Mouse (Mus musculus): ENCODE data around the gene Limk2.

Limk2 gene

DNA sequence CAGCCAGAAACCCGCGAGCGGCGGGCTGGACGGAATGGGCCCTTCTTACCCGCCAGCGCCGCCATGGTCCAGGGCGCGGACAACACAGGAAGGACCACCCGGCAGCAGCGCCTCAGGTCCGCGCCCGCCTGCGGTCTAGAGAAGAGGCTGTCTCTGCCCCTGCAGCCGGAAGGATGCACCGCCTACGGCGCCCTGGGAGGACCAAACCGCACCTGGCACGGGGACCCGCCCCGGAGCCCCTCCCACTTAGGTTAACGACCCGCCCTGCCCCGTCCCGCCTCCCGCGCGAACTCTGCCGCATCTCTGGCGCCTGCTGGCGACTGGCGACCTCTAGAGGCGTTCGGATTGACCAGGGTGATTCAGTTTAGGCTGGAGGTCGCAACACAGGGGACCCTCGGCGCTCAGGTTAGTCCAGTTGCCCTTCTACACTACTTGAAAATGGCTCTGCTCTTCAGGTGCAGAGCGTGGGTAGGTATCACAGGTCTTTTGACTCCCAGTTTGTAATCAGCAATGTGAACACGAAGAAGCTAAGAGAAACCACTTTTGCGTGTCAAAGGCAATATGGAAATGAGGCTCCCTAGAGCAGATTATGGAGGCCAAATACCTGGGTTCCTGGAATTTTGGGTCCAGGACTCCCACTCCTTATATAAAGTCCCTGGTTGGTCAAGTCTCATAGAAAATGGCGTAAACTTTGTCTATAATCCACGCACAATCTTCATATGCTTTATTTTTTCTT, at the start of gene Limk2:
Limk2 (minus strand) TSS at position 193 of the 736 bp plus-strand sequence.
- DNase-seq: peak; percentile 96 to 97

DNA sequence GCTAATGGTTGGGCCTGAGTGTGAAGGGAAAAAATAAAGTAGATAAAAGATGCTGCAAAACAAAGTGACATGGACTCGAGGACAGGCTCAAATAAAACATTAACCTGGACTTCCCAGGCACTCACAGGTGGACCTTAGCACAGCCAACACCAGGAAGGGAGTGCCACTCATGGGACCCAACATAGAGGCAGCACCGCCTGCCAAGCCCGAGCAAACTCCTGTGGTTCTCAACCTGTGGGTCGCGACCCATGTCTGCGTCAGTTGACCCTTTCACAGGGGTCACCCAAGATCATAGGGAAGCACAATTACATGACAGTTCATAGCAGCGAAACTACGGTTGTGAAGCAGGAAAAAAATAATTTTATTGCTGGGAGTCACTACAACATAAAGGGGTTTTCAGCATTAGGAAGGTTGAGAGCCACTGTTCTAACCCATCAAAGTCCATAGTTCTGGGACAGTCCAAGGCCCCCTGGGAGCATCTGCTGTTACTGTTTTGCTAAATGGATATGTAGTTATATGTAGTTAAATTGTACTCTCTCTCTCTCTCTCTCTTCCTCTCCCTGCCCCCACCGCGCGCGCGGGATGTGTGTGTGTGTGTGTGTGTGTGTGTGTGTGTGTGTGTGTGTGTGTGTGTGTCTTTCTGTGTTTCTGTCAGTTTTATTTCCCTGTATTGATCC, 49.6 kb upstream of the Limk2 start:
- DNase-seq: peak; percentile 10 to 35

DNA sequence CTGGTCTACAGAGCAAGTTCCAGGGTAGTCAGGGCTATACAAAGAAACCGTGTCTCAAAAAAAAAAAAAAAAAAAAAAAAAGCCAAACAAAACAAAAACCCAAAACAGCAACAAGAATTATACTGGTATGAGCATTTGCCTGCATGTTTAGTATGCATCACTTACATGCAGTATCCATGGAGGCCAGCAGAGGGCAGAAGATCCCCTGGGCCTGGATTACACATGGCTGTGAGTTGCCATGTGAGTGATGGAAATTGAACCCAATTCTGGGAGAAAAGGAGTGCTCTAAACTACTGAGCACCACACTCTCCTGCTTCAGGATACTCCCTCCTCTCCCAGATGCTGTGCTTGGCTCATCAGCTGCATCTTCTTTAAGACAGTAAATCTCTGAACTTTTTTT, 47.4 kb upstream of the Limk2 start:
- peak; percentile 85 for DNase-seq

DNA sequence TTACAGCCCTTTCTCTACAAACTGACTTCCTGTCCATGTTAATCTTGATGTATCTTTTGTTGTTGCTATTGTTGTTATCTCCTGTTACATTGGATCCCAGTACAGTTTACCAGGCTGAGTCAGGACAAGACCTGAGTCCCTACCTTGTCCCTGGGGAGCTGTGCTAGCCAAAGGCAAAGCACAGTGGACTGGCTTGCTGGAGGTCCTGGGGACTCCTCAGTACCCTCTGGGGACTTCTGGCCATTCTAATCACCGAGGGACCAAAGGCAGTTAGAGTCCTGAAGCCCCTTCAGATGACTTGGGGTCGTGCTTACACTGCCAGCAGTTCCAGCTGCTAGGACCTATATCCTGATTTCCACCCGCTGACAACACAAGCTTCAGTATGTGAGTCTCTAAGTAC, 45.5 kb upstream of the Limk2 start:
- no peak for DNase-seq

DNA sequence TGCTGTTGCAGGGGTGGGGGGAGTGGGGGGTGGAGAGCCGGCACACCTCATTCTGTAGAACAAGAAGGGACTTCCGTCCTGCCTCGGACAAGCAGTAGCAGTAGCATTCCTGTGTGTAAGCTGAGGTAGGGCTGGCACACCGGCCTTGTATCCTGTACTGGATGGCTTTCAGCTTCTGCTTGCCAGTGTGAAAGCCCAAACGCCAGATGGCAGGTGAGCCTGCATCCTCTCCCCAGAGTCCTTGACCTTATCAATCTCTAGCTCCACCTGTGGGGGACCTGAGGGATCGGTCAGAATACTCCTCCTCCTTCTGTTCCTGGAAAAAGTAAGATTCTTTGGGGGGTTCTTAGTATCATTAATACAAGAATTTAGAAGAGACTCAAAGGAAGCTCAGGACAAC, 44.5 kb upstream of the Limk2 start:
- DNase-seq: peak; percentile 15 to 46

DNA sequence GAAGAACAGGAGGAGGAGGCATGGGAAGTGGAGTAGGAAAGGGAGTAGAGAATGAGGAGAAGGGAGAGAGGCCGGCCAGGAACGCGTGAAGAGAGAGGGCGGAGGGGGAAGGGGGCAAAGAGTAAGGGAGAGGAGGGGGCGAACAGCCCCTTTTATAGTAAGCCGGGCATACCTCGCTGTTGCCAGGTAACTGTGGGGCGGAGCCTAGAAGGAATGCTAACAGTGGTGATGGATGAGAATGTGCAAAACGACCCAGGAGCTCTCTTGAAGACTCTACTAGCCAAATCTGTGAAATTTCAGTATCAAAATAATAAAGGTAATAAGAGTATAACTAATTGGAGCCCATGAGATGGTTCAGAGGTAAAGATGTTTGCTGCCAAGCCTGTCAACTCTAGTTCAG, 43.8 kb upstream of the Limk2 start:
- DNase-seq: peak; percentile 60 to 70

DNA sequence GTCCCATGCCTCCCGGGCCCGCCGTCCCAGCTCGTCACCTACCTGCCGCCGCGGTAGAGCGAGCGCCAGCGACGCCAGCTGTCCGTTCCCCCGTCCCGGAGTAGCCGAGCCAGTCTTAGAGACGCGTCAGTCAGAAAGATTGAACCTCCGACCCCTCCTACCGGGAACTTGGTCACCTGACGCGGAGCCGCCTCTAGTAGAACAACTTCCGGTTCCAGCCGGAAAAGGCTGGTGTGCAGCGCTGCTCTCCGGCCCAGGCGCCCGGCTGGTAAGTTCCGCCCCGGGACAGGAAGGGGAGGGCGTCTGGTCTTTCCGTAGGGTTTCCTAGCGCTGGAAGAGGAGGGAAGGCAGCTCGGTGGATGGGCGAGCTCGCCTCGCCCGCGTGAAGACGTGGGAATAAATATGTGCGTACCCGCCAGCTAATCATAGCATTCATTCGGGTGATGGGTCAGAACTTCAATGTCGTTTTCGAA, 43.2 kb upstream of the Limk2 start, which contains the start of gene Rnf185:
Rnf185 (minus strand) TSS at position 197 of the 473 bp plus-strand sequence.
- peak; percentile 93 to 95 for DNase-seq

DNA sequence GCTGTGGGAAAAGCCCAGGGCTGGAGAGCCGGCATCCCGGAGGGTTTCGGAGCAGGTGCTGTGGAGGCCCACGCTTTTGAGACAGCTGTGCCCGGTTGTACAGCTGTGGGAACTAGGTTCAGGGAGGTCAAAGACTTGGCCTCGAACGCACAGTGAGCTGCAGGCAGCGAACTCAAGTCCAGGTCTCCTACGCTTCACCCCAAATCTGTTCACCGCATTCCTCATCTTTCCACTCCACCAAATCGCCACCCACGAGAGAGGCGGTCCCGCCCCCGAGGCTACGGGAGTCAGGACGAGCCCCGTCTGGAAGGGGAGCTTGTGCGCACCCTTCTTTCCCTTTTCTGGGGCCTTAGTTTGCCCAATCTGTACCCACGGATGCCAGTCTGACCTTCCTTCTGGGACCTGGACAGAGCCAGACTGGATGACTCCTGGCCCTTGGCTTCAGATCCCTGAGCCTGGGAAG, 42.7 kb upstream of the Limk2 start:
- DNase-seq: peak; percentile 62 to 75

DNA sequence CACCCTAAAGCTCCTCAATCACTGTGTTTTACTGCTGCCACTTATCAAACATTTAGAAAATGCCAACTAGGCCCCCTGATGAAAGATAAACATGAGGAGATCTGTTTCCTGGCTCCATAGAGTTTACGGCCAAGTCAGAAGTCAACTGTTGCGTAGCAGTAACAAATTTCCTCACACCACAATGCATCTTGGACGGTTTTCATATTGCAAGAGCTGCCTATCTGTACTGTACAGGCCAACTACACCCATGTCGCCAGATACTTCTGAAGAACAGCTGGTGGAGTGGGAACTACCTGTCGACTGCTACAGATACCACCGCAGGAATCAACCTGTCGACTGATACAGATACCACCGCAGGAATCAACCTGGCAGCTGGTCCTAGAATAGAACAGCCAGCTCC, 35.9 kb upstream of the Limk2 start:
- no peak for DNase-seq

DNA sequence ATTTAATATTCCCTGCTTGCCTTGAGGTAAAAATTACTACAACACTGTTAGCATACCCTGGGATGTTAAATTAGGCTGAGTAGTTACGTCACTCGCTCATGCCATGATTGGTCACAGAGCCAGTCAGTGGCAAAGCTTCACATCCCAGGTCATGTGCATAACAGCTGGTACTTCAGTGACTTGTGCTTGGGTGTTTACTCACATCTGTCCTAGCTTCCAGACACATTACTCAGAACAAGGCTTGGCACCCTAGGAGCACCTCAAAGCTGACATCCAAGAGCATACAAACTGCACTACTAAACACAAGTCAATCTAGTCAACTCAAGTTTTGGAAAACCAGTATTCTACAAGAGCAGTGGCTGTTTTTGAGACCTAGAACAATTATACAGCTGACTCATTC, 34.1 kb upstream of the Limk2 start:
- DNase-seq: no peak

DNA sequence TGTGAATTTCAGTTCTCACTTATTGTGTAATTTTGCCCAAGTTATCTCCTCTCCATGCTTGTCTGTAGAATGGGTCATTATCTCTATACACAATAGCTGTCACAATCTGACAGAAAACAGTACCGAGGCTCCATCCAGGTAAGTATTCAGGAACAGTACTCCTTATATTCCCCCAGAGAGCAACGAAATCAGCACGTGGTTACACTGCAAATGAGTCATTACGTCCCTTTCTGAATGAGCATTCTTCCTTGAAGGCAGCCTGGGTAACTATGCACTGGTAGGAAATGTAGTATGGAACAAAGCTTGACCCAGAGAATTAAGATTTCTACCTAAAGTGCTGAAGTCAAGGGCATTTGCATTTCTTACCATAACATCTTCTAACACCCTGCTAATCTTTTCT, 33.7 kb upstream of the Limk2 start:
- DNase-seq: no peak

DNA sequence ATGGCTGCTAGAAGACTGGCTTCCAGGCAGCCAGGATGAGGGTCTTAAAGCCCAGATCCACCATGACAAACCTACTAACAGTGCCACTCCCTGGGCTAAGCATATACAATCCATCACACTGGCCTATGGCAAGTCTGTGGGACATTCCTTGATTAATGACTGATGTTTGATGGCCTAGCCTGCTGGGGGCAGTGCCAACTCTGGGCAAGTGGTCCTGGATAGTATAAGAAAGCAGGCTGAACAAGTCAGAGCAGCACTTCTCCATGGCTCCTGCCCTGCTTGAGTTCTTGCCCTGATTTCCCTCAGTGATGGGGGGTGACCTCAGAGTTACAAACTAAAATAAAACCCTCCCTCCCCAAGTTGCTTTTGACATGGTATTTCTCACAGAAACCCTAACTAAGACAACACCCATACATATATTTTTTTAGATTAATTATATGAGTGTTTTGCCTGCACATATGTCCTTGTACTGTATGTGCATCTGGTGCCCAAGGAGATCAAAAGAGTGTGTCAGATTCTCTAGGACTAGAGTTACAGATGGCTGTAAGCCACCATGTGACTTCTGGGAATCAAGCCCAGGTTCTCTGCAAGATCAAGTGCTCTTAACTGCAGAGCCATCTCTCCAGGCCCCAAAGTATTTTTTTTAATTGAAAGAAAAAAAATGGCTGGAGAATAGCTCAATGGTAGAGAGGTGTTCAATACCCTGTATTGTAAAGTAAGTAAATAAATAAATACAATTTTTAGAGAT, 32.9 kb upstream of the Limk2 start:
- DNase-seq: no peak

DNA sequence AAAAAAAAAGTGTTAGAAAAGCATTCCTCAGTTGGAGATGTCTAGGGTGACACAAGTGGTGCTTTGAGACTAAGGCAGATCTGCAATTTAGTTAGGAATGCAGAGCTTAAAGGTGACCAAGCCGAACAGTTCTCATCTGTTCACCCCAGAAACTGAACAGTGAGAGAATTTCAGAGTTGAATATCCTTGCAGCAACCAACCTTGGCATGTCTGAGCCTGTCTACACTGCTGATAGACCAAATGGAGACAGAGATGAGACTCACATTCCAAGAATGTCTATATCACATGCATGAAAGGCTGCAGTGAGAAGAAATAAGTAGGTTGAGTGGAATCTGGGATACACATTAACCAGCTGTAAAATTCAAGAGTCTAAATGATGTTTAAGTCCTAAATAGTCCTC, 28.6 kb upstream of the Limk2 start:
- no peak for DNase-seq

DNA sequence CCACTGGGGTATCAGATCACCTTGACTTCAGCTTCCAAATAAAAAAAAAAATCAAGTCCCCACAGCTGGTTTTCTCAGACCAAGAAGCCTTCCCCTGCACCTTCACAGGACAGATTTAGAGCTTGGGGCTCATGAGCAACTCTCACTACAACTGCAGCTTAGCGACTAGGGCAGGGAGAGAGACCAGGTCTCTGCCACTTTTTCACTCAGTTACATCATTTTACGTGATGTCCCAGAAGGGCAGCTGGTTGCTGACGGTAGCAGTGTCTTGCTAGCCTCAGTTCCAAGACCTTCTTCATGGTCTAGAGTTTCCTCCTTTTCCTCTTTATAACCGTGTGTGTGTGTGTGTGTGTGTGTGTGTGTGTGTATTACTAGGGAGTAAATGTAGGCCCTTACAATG, 24.8 kb upstream of the Limk2 start:
- DNase-seq: no peak

DNA sequence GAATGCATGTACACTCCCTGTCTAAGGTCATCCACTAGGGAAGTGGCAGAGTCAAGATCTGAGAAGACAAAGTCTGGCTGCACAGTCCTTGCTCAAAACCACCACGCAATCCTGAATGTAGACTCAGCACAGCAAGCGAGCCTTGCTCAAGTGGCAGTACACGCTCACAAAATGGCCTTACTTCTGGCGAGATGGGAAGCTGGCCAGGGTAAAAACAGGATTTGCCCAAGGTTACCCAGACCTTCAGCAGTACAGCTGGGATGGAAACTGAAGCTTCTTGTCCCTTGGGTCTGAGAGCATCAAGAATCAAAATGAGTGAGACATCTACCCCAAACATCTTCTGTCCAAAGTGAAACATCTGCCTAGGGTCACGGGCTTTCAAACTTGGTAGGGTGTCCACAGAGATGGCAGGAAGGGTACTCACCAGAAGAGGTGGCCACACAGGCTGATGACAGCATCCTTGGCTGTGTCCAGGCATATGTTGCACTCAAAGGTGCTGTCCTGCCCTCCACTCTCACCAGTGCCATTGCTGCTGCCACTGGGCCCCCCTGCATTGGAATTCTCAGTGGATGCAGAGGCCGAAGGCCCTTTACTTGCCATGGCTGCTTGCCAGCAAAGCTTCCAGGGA, 23.1 kb upstream of the Limk2 start:
- no peak for DNase-seq

DNA sequence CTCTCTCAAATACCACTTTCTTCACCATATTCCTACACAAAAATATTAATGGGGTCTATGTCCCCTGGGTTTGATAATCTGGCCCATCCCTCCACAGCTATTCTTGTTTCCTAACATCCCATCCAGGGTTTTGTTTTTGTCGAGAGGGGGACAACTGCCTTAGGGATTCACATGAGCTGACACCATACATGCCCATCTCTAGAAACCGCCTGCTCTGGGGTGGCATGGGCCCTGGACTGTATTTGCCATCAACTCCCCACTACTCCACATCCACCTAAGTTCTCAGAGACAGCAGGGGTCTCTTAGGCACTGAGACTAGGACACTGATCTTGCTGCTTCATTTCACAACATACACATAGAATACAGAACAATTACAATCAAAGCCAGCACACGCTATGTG, 22.5 kb upstream of the Limk2 start:
- DNase-seq: no peak

DNA sequence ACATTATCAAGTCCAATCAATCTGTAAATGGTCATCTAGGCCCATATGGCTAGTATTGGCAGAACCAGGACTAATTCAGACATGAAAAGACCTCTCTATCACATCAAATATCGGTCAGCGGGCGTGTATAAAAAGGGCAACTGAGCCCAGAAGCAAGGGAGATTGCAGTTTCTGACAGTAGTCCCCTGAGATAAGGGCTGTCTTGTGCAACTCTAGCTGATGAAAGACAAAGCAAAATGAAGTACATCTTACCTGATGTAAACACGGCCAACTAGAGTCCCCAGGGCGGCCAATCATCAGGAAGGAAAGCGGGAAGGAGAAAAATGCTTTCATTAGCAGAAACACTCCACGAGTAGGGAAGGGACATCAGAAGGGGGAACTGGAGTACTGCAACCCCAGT, 19.6 kb upstream of the Limk2 start:
- DNase-seq: no peak

DNA sequence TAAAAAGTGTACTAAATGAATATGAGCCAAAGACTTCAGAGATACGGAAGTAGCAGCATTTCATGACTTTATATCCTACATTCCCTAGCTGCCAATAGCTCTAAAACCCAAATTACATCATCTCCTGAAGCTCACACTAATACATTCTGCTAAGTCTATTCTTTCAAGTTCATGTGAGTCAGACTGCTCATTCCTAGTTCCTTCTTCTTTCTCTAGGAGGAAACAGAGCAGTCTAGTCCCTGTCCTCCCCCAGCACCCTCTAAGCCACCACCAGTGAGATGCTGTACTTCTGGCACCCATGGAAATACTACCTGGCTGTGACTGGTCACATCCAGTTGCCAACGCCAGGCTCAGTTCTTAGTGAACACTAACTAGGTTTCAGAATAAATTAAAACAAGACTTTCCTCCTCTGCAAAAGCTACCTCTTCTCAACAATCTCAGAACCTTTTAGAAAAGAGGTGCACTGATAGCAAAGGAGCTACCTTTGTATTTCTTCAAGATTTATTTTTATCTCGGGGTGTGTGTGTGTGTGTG, 18.8 kb upstream of the Limk2 start:
- DNase-seq: no peak

DNA sequence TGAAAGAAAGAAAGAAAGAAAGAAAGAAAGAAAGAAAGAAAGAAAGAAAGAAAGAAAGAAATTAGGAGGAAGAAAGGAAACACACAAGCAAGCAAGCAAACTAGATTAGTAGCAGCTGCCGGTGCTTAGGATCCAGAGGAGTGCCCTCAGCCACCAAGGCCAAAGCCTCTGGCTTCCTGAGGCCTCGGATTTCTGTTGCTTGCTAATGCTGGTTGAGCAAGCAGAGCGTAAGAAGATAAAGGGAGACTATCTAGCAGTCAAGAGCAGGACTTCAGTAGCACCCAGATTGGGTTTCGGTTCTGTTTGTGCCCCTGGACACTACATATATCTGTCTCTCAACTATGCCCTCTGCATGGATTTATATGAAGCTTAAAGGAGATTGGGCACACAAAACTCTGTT, 13.3 kb upstream of the Limk2 start:
- no peak for DNase-seq

DNA sequence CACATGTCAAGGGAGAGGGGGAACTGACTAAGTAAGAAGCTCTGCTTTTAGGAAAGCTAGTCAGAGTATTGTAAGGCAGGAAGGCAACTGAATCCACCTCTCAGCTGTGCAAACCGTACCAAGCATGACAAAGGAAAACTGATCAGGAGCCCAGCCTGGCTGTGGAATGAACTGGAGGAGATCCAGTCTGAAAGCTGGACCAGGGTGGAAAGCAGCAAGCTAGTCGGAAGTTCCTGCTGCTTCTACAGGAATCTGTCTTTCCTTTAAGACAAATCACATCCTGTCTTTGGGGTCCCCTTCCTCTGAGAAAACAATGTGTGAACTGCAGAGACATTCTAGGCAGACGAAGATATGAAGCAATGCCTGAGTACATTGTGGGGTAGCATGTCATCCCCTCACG, 9.8 kb upstream of the Limk2 start:
- peak; percentile 17 to 28 for DNase-seq

DNA sequence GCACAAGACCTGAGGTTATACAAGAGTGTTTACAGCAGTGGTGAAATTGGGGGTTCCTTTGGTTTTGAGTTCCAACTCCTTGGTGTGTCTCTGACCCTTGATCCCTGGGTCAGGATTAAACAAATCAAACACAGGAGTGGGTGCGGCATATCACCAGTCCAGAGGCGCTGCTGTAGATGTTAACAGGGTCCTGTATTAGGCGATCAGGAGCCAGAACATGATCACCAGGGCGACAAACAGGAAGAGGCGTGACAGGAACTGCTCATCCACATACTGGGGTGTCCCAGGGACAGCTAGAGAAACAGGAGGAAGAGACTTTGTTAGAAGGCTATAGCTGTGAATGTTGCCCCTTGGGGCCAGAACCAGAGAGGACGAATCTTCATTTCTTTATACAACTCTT, 8.8 kb upstream of the Limk2 start:
- no peak for DNase-seq

DNA sequence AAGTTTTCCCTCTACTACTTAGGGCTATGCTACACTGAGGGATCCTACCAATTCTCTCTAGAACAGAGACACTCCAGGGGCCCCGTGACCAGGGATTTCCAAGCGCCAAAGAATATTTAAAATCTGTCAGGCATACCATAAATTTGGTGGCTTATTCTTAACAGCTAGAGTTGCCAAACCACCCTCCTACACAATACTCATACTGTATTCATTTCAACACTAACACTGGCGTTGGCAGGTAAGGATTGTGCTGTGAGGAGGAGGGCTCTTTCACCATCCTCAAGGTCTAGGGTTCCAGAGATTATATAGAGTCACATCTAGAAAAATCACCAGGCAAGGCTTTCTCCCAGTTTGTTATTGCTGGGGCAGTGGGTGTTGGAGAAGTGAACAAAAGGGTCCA, 7.4 kb upstream of the Limk2 start:
- DNase-seq: no peak

DNA sequence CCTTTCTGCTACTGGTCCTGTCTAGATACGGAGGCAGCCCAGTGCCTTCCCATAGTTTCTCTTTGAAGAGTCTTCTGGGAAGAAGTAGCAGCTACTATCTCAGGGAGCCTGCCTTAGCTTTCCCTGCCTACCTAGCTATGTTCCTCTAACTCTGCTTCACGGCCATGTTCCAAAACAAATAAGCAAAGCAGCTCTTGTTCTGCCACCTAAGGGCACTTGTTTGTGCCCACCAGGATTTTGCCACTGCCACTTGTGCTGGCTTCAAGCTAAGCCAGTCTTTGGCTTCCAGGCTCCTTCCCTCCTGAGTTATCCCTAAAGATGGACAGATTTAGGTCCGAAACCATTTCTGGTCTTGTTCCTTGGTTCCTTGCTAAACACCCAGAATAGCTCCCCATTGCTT, 3.1 kb upstream of the Limk2 start:
- DNase-seq: no peak

Measured in kidney, postnatal 4 days (tissue).